Mouse (Mus musculus) bone marrow macrophage, adult 2 months (primary cell): Measurements from ENCODE around the gene Pex26.

ENCODE experiments used
- CTCF ChIP-seq: IDR thresholded peaks from 2 replicates; pipeline ENCODE4 v1.5.1; 2012; ENCODE audit warnings: low read depth, mild to moderate bottlenecking, low read length, moderate library complexity
- POLR2A ChIP-seq: IDR thresholded peaks from 2 replicates; pipeline ENCODE4 v1.6.1; 2012; ENCODE audit warnings: mild to moderate bottlenecking, low read depth, low read length, borderline replicate concordance

GRCm38 (mm10) chr6:121144066-121144465 is 39.4 kb upstream of the Pex26 start:
- TF ChIP-seq CTCF (no peak), POLR2A (no peak)
